Mouse (Mus musculus): ENCODE measurements around the gene E2f1. TPM values are rescaled to one million over a fixed set of nuclear protein-coding genes. Genes with fewer than 3 reads are reported as not detected.

E2f1 gene
- polyA plus RNA-seq, 1 experiment from 2014 or later = 8.4 TPM

DNA sequence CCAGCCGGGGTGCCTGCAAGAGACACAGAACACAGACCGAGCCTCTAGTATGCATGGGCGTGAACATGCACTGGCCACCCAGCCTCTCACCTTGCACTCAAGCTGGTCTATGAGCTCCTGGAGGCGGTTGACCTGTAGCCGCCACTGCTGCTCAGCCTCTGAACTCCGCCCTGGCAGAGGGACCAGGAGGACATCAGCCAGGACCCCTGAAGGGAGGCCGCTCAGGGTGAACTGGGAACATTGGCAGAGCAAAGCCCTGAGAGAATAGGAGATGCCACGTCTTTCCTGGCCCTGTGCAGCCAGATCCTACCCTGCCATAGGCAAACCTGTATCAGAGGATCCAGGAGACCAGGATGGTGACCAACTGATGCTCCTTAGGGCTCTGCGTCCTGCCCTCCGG lies 23.0 kb downstream of the E2f1 start, which contains the start of gene 1700003F12Rik:
1700003F12Rik (plus strand) TSS at position 375 of the 400 bp plus-strand sequence.
- Histone ChIP-seq H3K4me2 (no peak within 1 kb of the TSS), H3K4me1 (replicated peaks) (peaks cover 21% of the 10 kb centered on the region), H3K27ac (replicated peaks) (no peak within 1 kb of the TSS), H3K4me3 (no peak within 1 kb of the TSS), H3K36me3 (no peaks in the 10 kb centered on the region), H3K9me3 (no peaks in the 10 kb centered on the region), H3K27me3 (peaks cover 10% of the 10 kb centered on the region), H3K9ac (no peak within 1 kb of the TSS)
- 86% methylated on average over 10 of the region's 10 CpGs for WGBS
- ATAC-seq (ENCODE audit: low FRiP score, low read depth) = no peak

DNA sequence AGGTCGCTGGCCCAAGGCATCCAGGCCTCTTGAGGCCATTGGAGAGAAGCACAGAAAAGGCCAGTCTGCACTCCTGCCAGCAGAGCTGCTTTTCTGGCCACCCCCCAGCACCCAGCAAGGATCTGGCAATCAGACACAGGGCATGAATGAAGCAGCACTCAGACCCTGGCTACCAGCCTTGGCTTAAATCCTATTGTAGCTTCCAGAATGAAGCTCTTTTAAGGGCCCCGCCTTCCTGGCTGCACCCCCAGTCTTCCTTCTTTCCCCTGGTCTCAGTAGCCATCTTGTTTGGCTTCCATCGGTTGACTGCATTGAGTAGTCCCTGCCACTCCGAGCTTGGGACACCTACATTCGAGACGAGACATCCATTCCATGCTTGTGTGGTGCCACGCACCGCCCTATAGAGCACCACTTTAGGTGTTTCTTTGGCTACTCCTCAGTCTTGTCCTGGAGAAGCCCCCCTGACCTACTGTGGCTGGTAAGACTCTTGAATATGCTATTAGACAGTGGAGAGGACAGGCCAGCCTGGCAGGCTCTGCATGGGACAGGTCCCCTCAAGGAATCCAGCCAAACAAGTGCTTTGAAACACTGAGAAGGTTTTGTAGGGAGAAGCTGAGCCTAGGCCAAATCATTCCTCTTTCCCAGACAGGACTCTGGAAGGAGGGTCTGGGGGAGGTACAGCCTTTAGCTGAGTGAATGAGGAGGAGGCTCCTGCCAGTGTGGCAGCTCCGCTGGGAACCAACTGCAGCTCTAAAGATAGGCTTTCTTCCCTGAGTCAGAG lies 25.9 kb downstream of the E2f1 start:
- Histone ChIP-seq H3K4me2 (no peak overlapping the region), H3K27ac (replicated peaks) (peak overlapping the region; percentile 84), H3K27me3 (no peaks in the 10 kb centered on the region), H3K4me3 (no peak overlapping the region), H3K9ac (no peak overlapping the region), H3K4me1 (replicated peaks) (peaks cover 10% of the 10 kb centered on the region), H3K9me3 (no peaks in the 10 kb centered on the region), H3K36me3 (no peaks in the 10 kb centered on the region)
- WGBS = 69% methylated on average over 9 of the region's 9 CpGs
- peak; percentile 87 for ATAC-seq (ENCODE audit: low FRiP score, low read depth)

DNA sequence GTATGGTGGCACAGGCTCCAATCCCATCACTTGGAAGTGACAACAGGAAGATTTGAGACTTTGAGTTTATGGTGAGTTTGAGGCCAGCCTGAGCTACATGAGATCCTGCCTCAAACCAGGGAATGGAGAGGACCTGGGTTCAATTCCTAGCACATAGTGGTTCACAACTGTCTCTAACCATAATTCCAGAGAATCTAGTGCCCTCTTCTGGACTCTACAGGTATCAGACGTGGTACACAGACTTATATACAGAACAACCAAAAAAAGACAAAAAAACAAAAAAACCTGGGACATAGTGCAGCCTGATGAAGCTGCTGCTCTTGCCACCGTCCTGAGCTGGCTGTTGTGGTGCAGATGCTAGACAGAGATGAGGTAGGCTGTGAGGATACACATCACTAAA lies 28.1 kb downstream of the E2f1 start:
- 75% methylated on average over 2 of the region's 2 CpGs for WGBS
- Histone ChIP-seq H3K4me3 (no peak overlapping the region), H3K9ac (no peak overlapping the region), H3K9me3 (no peaks in the 10 kb centered on the region), H3K4me2 (no peak overlapping the region), H3K27me3 (no peaks in the 10 kb centered on the region), H3K36me3 (peaks cover 4% of the 10 kb centered on the region; the same call in 1 of the 2 replicates), H3K27ac (replicated peaks) (no peak overlapping the region), H3K4me1 (replicated peaks) (peaks cover 20% of the 10 kb centered on the region)
- no peak for ATAC-seq (ENCODE audit: low FRiP score, low read depth)

DNA sequence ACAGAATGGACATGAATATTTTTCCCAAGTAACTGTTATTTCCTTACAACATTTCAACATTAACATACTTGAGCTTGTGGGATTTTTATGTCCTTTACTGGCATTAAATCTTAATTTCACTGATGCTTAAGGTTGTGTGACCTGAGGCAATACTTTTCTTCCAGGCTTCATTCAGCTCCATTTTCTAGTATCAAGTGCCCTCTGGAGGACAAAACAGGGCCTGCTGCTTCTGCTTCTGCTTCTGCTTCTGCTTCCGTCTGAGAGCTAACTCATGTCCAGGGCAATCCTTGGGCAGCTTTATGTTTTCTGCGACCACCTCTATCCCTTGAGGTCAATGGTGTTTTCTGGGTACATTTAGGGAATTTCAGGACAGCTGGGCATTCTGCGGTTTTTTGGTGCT lies 30.0 kb downstream of the E2f1 start:
- Histone ChIP-seq H3K9ac (no peak overlapping the region), H3K4me2 (no peak overlapping the region), H3K4me3 (no peak overlapping the region), H3K27ac (replicated peaks) (0 out of 2 replicates have a peak overlapping the region, but pooled peaks have one; percentile 43), H3K27me3 (no peaks in the 10 kb centered on the region), H3K4me1 (replicated peaks) (peaks cover 20% of the 10 kb centered on the region), H3K9me3 (no peaks in the 10 kb centered on the region), H3K36me3 (peaks cover 21% of the 10 kb centered on the region)
- no peak for ATAC-seq (ENCODE audit: low FRiP score, low read depth)
- 78% methylated on average over 3 of the region's 3 CpGs for WGBS

DNA sequence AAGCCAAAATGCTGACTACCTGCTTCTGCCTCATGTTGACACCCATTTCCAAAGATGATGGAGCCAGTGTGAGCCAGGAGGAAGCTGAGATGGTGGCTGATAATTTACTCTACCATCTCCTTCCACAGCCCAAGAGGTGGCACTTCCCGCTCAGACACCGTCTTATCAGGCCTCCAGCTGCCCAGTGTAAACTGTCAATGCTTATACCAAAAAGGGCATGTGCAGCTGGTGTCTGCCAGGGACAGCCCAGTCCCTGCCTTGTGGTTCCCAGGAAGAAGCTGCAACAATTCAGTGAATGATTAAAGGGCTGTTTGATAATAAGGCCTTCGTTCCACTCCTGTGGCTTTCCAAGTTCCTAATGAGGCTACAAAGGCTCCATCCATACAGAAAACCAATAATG lies 31.0 kb downstream of the E2f1 start:
- Histone ChIP-seq H3K9me3 (no peaks in the 10 kb centered on the region), H3K4me1 (replicated peaks) (peaks cover 20% of the 10 kb centered on the region), H3K4me2 (no peak overlapping the region), H3K4me3 (no peak overlapping the region), H3K36me3 (peaks cover 26% of the 10 kb centered on the region), H3K27ac (replicated peaks) (peak overlapping the region; percentile 56), H3K27me3 (no peaks in the 10 kb centered on the region), H3K9ac (no peak overlapping the region)
- 33% methylated on average over 3 of the region's 3 CpGs for WGBS
- no peak for ATAC-seq (ENCODE audit: low FRiP score, low read depth)

DNA sequence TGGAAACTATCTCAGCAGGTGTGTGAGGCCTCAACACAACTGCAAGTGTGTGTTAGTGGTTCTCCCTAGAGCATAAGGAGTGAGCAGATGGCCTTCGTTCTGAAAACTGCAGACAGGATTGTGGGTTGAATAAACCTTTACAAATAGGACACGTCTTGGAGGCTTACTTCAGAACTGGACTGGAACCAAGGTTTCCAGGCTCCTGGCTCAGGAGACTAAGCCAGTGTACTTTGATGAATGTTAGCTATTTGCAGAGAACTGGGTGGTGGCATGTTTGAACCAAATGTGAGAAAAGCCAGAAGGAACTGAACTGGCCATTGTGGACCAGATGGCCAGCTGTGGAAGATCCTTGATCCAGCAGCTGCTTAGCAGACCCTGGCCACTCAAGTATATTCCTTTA lies 31.4 kb downstream of the E2f1 start:
- H3K4me3 ChIP-seq = no peak overlapping the region
- H3K9ac ChIP-seq = no peak overlapping the region
- WGBS = 30% methylated on average over 2 of the region's 2 CpGs
- no peaks in the 10 kb centered on the region for H3K9me3 ChIP-seq
- H3K4me2 ChIP-seq = no peak overlapping the region
- peaks cover 20% of the 10 kb centered on the region for H3K4me1 ChIP-seq (replicated peaks)
- peaks cover 27% of the 10 kb centered on the region for H3K36me3 ChIP-seq
- ATAC-seq (ENCODE audit: low FRiP score, low read depth) = no peak
- peak overlapping the region; percentile 56 for H3K27ac ChIP-seq (replicated peaks)
- no peaks in the 10 kb centered on the region for H3K27me3 ChIP-seq

DNA sequence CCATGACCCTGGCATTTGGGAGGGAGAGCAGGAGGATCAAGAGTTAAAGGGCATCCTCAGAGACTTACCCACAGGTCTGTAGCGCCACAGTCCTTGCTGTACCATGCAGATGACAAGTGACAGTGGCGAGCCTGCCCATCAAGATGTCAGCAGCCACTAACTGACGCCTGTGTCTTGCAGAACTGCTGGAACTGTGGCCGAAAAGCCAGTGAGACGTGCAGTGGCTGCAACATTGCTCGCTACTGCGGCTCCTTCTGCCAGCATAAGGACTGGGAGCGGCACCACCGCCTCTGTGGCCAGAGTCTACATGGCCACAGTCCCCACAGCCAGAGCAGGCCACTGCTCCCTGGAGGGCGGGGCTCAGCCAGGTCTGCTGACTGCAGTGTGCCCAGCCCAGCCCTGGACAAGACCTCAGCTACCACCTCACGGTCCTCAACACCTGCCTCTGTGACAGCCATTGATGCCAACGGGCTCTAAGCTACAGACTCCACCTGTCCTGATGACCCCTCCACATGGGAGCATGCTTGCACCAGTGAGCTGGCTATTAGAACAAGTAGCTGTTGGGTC lies 34.9 kb downstream of the E2f1 start:
- H3K4me3 ChIP-seq = no peak overlapping the region
- H3K27me3 ChIP-seq = no peaks in the 10 kb centered on the region
- no peak; the same call in 1 of the 2 replicates for ATAC-seq (ENCODE audit: low FRiP score, low read depth)
- H3K4me1 ChIP-seq (replicated peaks) = peaks cover 20% of the 10 kb centered on the region
- no peak overlapping the region for H3K27ac ChIP-seq (replicated peaks)
- peaks cover 42% of the 10 kb centered on the region for H3K36me3 ChIP-seq
- 96% methylated on average over 12 of the region's 12 CpGs for WGBS
- H3K9ac ChIP-seq = no peak overlapping the region
- H3K4me2 ChIP-seq = no peak overlapping the region
- no peaks in the 10 kb centered on the region for H3K9me3 ChIP-seq

DNA sequence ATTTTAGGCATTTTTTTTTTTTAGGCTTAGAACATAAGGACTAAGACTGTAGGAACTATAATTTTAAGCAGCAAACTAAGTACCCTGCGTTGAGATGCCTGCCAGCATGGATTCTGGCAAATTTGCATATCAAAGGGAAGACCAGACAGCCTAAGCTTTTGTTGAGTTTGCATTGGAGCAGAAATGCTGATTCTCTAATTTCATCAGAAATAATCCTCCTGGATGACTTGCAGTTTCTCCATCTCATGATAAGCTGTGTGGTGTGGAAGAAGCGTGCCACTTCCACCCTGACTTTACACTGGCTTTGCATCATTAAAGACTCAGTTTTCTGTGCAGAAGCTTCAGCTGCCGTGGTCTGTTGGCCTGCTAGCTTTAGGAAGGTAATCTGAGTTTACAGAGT lies 36.8 kb downstream of the E2f1 start:
- Histone ChIP-seq H3K27ac (replicated peaks) (no peak overlapping the region), H3K36me3 (peaks cover 54% of the 10 kb centered on the region)

DNA sequence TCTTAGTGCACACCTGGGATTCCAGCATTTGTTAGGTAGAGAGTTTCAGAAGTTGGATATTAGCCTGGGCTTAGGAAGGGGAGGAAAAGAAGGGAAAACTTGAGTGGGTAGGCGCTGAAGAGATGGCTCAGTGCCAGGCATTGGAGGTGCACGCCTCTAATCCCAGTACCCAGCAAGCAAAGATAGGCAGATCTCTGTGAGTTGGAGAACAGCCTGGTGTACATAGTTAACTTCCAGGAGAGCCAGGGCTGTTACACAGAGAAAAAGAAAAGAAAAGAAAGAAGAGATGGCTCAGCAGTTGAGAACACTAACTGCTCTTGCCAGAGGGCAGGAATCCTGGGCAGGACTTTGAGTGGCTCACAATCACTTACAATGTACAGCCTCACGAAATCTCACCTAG lies 43.2 kb downstream of the E2f1 start:
- 73% methylated on average over 3 of the region's 3 CpGs for WGBS
- Histone ChIP-seq H3K36me3 (peaks cover 56% of the 10 kb centered on the region), H3K4me3 (no peak overlapping the region), H3K27me3 (no peaks in the 10 kb centered on the region), H3K9me3 (no peaks in the 10 kb centered on the region), H3K4me1 (replicated peaks) (no peaks in the 10 kb centered on the region), H3K9ac (no peak overlapping the region), H3K27ac (replicated peaks) (no peak overlapping the region), H3K4me2 (no peak overlapping the region)
- no peak for ATAC-seq (ENCODE audit: low FRiP score, low read depth)

More for the DNA sequence above, 36.8 kb downstream of the E2f1 start:
- Histone ChIP-seq H3K9ac (no peak overlapping the region), H3K4me2 (no peak overlapping the region), H3K27me3 (no peaks in the 10 kb centered on the region), H3K4me1 (replicated peaks) (peaks cover 3% of the 10 kb centered on the region), H3K4me3 (no peak overlapping the region), H3K9me3 (no peaks in the 10 kb centered on the region)
- 36% methylated on average over 3 of the region's 3 CpGs for WGBS
- ATAC-seq (ENCODE audit: low FRiP score, low read depth) = no peak

DNA sequence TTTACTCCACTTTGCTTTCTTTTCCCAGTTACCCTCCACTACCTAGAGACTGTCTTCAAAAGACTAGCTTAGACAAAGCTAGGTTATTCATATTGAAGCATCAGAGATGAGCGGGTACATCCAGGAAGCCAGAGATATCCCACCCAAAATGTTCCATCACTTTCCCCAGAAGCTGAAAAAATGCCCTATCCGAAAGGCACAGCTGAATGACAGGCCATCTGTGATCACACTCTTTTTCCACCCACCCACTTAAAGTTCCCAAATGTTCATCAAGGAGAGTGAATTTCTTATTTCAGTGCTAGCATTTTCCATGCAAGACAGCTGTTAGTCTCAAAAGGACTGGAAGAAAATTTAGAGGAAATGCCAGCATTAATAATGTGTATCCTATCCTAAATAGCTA lies 44.4 kb downstream of the E2f1 start:
- Histone ChIP-seq H3K4me2 (no peak overlapping the region), H3K27me3 (no peaks in the 10 kb centered on the region), H3K27ac (replicated peaks) (no peak overlapping the region), H3K4me3 (no peak overlapping the region), H3K9me3 (no peaks in the 10 kb centered on the region), H3K9ac (no peak overlapping the region), H3K36me3 (peaks cover 50% of the 10 kb centered on the region), H3K4me1 (replicated peaks) (no peaks in the 10 kb centered on the region)
- ATAC-seq (ENCODE audit: low FRiP score, low read depth) = no peak
- WGBS = 95% methylated on average over 2 of the region's 2 CpGs

DNA sequence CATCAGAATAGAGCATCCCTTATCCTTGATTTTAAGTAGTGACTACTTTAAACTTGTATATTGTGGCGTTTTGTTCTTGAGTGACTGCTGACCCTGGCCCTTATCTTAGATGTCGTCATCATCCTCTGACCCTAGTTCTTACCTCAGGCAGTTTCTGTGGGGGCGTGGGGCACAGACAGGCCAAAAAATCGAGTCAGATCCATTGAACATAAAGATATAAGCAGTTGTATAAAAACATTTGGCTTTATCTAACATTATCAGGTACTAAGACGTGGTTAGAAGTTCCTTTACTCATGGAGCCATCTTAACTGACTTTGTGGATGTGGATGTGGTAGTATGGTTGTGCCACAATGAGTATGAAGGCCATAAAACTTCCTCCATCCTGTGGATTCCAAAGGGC lies 47.4 kb downstream of the E2f1 start:
- Histone ChIP-seq H3K4me1 (replicated peaks) (no peaks in the 10 kb centered on the region), H3K4me3 (no peak overlapping the region), H3K9ac (no peak overlapping the region), H3K36me3 (peaks cover 49% of the 10 kb centered on the region), H3K27ac (replicated peaks) (no peak overlapping the region), H3K9me3 (no peaks in the 10 kb centered on the region), H3K4me2 (no peak overlapping the region), H3K27me3 (no peaks in the 10 kb centered on the region)
- WGBS = 96% methylated on average over 5 of the region's 5 CpGs
- no peak for ATAC-seq (ENCODE audit: low FRiP score, low read depth)

DNA sequence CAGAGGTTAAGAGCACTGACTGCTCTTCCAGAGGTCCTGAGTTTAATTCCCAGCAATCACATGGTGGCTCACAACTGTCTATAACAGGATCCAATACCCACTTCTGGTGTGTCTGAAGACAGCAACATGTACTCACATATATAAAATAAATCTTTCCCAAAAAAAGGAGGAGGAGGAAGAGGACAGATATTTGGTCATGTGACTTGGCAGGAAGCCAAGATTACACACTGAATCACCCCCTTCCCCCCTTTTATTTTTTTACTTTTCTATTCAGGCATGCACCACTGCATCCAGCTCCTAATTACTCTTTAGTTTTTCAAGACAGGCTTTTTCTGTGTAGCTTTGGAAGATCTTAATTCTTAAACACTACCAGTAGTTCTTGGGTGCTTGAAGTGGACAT lies 48.2 kb downstream of the E2f1 start:
- H3K4me2 ChIP-seq = no peak overlapping the region
- H3K9me3 ChIP-seq = no peaks in the 10 kb centered on the region
- H3K36me3 ChIP-seq = peaks cover 49% of the 10 kb centered on the region
- H3K27me3 ChIP-seq = no peaks in the 10 kb centered on the region
- H3K9ac ChIP-seq = no peak overlapping the region
- no peak for ATAC-seq (ENCODE audit: low FRiP score, low read depth)
- no peak overlapping the region for H3K4me3 ChIP-seq
- H3K4me1 ChIP-seq (replicated peaks) = no peaks in the 10 kb centered on the region
- H3K27ac ChIP-seq (replicated peaks) = no peak overlapping the region
